Mouse (Mus musculus): ENCODE data around the gene Slc36a3. TPM values are rescaled to one million over a fixed set of nuclear protein-coding genes. Genes with fewer than 3 reads are reported as not detected.
"Not testable (repeated sequence)": the region's sequence is repeated elsewhere in the genome, so short reads cannot be mapped to it uniquely, and the experiment has no call there.

The Slc36a3 gene
- polyA plus RNA-seq, 1 experiment from 2014 or later = not detected

DNA sequence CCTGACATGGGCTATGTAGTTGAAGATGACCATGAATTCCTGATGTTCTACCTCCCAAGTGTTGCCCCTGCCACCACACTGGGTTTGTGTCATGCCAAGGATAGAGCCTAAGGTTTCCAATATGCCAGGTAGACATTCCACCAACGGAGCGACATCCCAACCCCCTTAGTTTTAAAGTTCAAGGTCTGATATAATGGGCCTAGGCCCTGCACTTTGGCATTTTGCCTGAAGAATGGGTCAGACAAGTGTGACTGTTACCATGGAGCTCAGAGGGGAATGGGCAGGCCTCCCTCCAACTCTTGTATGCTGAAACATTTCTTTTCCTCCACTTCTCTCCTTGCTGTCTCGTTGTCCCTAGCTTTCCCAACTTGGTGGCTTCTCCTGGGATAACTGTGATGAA, 48.3 kb downstream of the Slc36a3 start:
- 72% methylated on average over 3 of the region's 3 CpGs for WGBS
- no peak for ATAC-seq
- peaks cover 11% of the 10 kb centered on the region for H3K4me1 ChIP-seq (replicated peaks; ENCODE audit: control insufficient read depth, insufficient read depth, low read length)

DNA sequence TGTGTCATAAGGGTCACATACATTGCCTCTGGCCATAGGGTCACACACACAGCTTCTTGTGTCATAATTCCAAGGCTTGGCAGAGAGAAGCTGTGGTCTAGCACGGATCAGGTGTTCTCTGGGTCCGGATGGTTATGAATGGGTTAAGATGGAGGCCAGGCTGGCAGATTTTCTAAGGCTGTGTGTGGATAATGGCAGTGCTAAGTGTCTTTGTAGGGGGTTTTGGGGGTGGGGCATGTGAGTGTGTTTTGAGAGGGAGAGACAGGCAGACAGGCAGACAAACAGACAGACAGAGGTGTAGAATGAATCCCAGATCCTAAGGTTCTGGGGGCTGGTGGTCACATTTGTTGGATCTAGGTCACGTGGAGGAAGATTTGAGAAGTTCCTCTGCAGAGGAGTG, 49.5 kb downstream of the Slc36a3 start:
- Histone ChIP-seq H3K27me3 (replicated peaks; ENCODE audit: control insufficient read depth, insufficient read depth, low read length) (no peaks in the 10 kb centered on the region), H3K4me2 (ENCODE audit: low read length) (no peak overlapping the region), H3K4me3 (replicated peaks; ENCODE audit: low read length) (no peak overlapping the region), H3K9ac (replicated peaks; ENCODE audit: low read depth, low read length) (no peak overlapping the region), H3K27ac (ENCODE audit: low read length) (no peak overlapping the region), H3K9me3 (ENCODE audit: control insufficient read depth, low read length) (no peaks in the 10 kb centered on the region), H3K4me1 (replicated peaks; ENCODE audit: control insufficient read depth, insufficient read depth, low read length) (peaks cover 14% of the 10 kb centered on the region), H3K36me3 (ENCODE audit: control insufficient read depth, insufficient read depth) (no peaks in the 10 kb centered on the region)
- ATAC-seq = no peak
- 92% methylated on average over 3 of the region's 3 CpGs for WGBS

More for the DNA sequence above, 48.3 kb downstream of the Slc36a3 start:
- no peaks in the 10 kb centered on the region for H3K36me3 ChIP-seq (ENCODE audit: control insufficient read depth, insufficient read depth)
- no peaks in the 10 kb centered on the region for H3K27me3 ChIP-seq (replicated peaks; ENCODE audit: control insufficient read depth, insufficient read depth, low read length)
- no peak overlapping the region for H3K27ac ChIP-seq (ENCODE audit: low read length)
- no peak overlapping the region for H3K9ac ChIP-seq (replicated peaks; ENCODE audit: low read depth, low read length)
- no peak overlapping the region for H3K4me3 ChIP-seq (replicated peaks; ENCODE audit: low read length)
- no peak overlapping the region for H3K4me2 ChIP-seq (ENCODE audit: low read length)
- H3K9me3 ChIP-seq (ENCODE audit: control insufficient read depth, low read length) = no peaks in the 10 kb centered on the region

DNA sequence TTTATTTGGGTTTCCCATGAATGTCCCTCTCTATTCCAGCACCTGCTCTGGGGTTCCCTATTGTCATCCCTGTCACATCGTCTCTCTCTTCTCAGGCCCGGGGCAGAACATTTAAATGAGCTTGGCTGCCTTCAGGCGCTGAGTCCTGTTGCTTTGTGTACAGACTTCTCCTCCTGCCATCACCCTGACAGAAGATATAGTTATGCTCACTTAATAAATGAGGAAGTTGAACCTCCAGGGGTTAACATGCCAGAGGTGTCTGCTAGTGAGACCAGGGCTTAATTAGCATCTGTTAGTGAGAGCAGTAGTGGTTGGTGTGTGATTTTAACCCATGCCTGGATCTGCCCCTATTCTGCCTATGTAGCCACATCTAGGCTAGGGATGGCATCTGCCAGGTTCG, 51.6 kb downstream of the Slc36a3 start:
- Histone ChIP-seq H3K27me3 (replicated peaks; ENCODE audit: control insufficient read depth, insufficient read depth, low read length) (no peaks in the 10 kb centered on the region), H3K27ac (ENCODE audit: low read length) (no peak overlapping the region), H3K4me1 (replicated peaks; ENCODE audit: control insufficient read depth, insufficient read depth, low read length) (peaks cover 14% of the 10 kb centered on the region), H3K9ac (replicated peaks; ENCODE audit: low read depth, low read length) (no peak overlapping the region), H3K4me2 (ENCODE audit: low read length) (no peak overlapping the region), H3K4me3 (replicated peaks; ENCODE audit: low read length) (no peak overlapping the region), H3K9me3 (ENCODE audit: control insufficient read depth, low read length) (no peaks in the 10 kb centered on the region), H3K36me3 (ENCODE audit: control insufficient read depth, insufficient read depth) (no peaks in the 10 kb centered on the region)
- no peak for ATAC-seq
- WGBS = 27% methylated on average over 4 of the region's 4 CpGs

DNA sequence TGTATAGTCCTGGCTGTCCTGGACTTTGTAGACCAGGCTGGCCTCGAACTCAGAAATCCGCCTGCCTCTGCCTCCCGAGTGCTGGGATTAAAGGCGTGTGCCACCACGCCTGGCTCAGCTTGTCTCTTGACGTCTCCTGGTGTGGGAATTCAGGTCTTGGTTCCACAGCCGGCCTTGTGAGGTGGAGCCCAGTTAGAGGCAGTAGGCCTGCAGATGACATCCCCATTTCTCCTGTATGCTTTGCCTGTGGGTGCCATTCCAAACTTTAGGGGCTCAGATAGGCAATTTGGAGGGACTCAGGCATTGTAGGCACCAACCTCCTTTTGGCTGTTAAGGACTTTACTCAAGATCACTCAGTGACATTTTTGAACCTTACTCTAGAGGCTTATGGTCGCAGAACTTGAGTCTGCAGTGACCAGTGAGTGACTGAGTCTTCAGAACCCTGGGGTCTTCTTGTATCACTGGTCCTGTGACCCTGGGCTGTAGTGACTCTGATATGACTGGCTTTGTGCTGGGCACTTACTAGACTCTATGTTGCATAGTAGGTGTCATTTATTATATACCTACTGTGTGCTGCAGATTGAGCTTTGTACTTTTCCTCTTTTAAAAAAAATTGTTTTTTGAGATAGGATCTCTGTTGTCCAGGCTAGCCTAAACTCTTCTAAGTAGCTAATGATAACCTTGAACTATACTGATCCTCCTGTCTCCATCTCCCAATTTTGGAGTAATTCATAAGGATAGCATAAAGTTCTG, 52.3 kb downstream of the Slc36a3 start:
- no peak overlapping the region for H3K9ac ChIP-seq (replicated peaks; ENCODE audit: low read depth, low read length)
- no peaks in the 10 kb centered on the region for H3K27me3 ChIP-seq (replicated peaks; ENCODE audit: control insufficient read depth, insufficient read depth, low read length)
- H3K27ac ChIP-seq (ENCODE audit: low read length) = no peak overlapping the region
- H3K4me2 ChIP-seq (ENCODE audit: low read length) = peak overlapping the region; percentile 74
- no peak overlapping the region for H3K4me3 ChIP-seq (replicated peaks; ENCODE audit: low read length)
- H3K9me3 ChIP-seq (ENCODE audit: control insufficient read depth, low read length) = no peaks in the 10 kb centered on the region
- peaks cover 14% of the 10 kb centered on the region for H3K4me1 ChIP-seq (replicated peaks; ENCODE audit: control insufficient read depth, insufficient read depth, low read length)
- ATAC-seq = no peak
- 94% methylated on average over 8 of the region's 8 CpGs for WGBS
- H3K36me3 ChIP-seq (ENCODE audit: control insufficient read depth, insufficient read depth) = no peaks in the 10 kb centered on the region

DNA sequence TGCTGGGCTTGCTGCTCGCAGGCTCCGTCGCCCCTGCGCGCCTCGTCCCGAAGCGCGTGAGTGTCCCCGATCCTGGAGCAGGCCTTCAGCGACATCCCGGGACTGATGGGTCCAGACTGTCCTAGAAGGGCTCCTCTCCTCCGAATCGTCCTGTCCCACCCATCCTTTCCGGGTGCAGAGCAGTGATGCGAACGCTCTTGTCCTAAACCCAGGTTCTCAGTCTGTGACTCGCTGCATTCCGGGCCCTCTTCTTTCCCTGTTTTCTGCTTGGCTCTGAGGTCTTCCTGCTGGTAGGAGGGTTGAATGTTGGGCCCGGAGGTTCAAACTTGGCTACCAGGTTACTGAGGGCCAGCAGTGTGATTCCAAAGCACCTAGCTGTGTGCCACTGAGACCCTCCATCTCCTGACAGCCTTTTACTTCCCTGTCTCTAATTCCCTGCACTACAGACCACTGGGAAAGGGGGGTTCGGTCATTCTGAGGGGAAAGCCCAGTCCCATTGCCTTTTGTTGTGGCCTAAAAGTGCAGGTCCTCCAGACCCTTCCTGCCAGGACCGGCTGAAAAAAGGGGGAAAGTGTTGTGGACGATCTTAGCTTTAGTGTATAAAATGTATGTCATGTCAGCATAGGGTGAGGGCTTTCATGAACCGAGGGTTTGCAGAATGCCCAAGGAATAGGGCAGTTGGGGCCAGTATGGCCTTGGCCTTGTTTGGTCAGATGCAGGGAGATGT, 53.2 kb downstream of the Slc36a3 start:
- H3K4me1 ChIP-seq (replicated peaks; ENCODE audit: control insufficient read depth, insufficient read depth, low read length) = peaks cover 14% of the 10 kb centered on the region
- no peaks in the 10 kb centered on the region for H3K27me3 ChIP-seq (replicated peaks; ENCODE audit: control insufficient read depth, insufficient read depth, low read length)
- peak overlapping the region; percentile 64 for H3K27ac ChIP-seq (ENCODE audit: low read length)
- peak overlapping the region; percentile 57 for H3K4me3 ChIP-seq (replicated peaks; ENCODE audit: low read length)
- H3K4me2 ChIP-seq (ENCODE audit: low read length) = peak overlapping the region; percentile 74
- H3K9ac ChIP-seq (replicated peaks; ENCODE audit: low read depth, low read length) = peak overlapping the region; percentile 80
- H3K9me3 ChIP-seq (ENCODE audit: control insufficient read depth, low read length) = no peaks in the 10 kb centered on the region
- no peak for ATAC-seq
- 11% methylated on average over 24 of the region's 24 CpGs for WGBS
- no peaks in the 10 kb centered on the region for H3K36me3 ChIP-seq (ENCODE audit: control insufficient read depth, insufficient read depth)

DNA sequence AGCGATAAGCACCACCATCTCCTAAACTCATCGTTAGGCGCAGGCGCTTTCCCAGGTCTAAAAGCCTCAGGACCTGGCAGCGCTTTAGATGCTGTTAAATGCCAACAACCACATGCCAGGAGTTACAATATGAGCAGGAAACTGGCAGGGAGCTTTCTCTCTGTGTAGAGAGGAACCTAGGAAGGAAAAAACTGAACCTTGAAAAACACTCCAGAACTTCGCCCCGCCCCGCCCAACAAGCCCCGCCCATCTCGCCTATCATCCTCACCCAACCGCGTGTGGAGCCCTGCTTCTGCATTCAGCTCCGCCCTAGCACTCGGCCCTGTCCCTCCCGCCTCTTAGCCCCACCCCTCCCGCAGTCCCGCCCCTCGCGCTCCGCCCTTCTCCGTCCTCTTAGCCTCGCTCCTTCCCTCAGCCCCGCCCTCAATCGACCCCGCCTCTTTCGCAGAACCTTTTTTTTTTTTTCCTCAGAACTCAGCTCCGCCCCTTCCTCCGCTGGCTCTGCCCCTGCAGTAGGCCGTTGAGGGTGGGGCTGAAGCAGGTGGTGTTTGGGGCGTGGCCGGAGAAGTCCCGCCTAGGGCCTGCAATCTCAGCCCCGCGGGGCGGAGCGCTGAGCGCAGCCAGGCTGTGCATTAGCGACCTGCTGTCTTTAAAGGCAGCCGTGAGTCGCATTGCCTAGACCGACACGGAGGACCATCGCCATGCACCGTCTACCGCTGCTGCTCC, 53.9 kb downstream of the Slc36a3 start, which contains the start of gene Gm2a:
TSS of gene Gm2a (plus strand) at position 653 of the 726 bp plus-strand sequence.
- Histone ChIP-seq H3K9me3 (ENCODE audit: control insufficient read depth, low read length) (no peaks in the 10 kb centered on the region), H3K27ac (ENCODE audit: low read length) (peak within 1 kb of the TSS; percentile 64), H3K9ac (replicated peaks; ENCODE audit: low read depth, low read length) (peak within 1 kb of the TSS; percentile 80), H3K36me3 (ENCODE audit: control insufficient read depth, insufficient read depth) (no peaks in the 10 kb centered on the region), H3K4me1 (replicated peaks; ENCODE audit: control insufficient read depth, insufficient read depth, low read length) (peaks cover 14% of the 10 kb centered on the region), H3K27me3 (replicated peaks; ENCODE audit: control insufficient read depth, insufficient read depth, low read length) (no peaks in the 10 kb centered on the region), H3K4me3 (replicated peaks; ENCODE audit: low read length) (peak within 1 kb of the TSS; percentile 57), H3K4me2 (ENCODE audit: low read length) (peak within 1 kb of the TSS; percentile 74)
- 1% methylated on average over 42 of the region's 45 CpGs for WGBS
- peak; percentile 94 for ATAC-seq

DNA sequence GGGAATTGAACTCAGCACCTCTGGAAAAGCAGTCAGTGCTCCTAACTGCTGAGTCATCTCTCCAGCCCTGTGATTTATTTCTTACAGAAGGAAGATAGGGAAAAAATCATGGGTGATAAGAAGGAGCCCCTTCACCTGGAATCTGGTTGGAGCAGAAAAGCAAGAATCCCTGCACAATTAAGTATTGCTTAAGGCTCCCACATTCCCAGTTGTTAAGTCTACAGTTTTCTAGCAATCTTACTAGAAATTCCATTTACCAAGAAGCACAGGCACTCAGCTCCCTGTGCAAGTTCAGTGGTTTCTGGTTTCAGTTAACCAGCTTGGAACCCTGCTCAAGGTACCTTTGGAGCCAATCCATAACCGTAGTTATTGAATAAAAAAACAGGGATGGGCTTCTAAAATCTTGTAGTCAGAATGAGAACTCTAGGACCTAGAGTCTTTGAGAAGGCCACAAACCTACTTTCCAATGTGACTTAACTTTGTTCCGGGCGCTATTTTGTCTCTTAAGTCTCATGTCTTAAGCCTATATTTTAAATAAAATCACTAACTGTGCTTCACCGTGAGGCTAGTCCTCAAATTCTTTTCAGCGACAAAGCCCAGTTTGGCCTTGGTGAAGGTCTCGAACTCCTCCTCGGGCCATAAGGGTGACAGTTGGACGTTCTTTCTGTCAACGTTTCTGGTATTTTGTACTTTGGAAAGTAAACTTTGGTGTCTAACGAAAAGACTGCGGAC, 54.6 kb downstream of the Slc36a3 start:
- WGBS = 40% methylated on average over 11 of the region's 11 CpGs
- no peak overlapping the region; the same call in 1 of the 2 replicates for H3K9ac ChIP-seq (replicated peaks; ENCODE audit: low read depth, low read length)

DNA sequence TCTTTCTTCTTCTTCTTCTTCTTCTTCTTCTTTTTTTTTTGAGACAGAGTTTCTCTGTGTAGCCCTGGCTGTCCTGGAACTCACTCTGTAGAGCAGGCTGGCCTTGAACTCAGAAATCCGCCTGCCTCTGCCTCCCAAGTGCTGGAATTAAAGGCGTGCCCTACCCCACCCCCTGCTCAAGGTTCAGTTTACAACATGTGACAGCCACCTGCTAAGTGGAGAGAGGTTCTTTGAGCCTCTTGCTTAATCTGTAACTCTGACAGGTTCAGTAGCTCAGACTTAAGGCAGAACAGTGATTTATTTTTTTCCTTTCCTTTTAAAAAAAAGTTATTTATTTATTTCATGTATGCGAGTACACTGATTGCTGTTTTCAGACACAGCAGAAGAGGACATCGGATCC, 55.2 kb downstream of the Slc36a3 start:
- H3K4me3 ChIP-seq (replicated peaks; ENCODE audit: low read length); H3K9me3 ChIP-seq (ENCODE audit: control insufficient read depth, low read length); H3K27ac ChIP-seq (ENCODE audit: low read length); H3K36me3 ChIP-seq (ENCODE audit: control insufficient read depth, insufficient read depth); H3K9ac ChIP-seq (replicated peaks; ENCODE audit: low read depth, low read length); H3K27me3 ChIP-seq (replicated peaks; ENCODE audit: control insufficient read depth, insufficient read depth, low read length); H3K4me2 ChIP-seq (ENCODE audit: low read length); ATAC-seq: not testable (repeated sequence)
- peaks cover 14% of the 10 kb centered on the region for H3K4me1 ChIP-seq (replicated peaks; ENCODE audit: control insufficient read depth, insufficient read depth, low read length)
- 75% methylated on average over 4 of the region's 4 CpGs for WGBS

More for the DNA sequence above, 54.6 kb downstream of the Slc36a3 start:
- H3K36me3 ChIP-seq (ENCODE audit: control insufficient read depth, insufficient read depth) = no peaks in the 10 kb centered on the region
- H3K4me1 ChIP-seq (replicated peaks; ENCODE audit: control insufficient read depth, insufficient read depth, low read length) = peaks cover 14% of the 10 kb centered on the region
- peak overlapping the region; percentile 74 for H3K4me2 ChIP-seq (ENCODE audit: low read length)
- H3K4me3 ChIP-seq (replicated peaks; ENCODE audit: low read length) = peak overlapping the region; percentile 57
- no peak overlapping the region for H3K27ac ChIP-seq (ENCODE audit: low read length)
- H3K9me3 ChIP-seq (ENCODE audit: control insufficient read depth, low read length) = no peaks in the 10 kb centered on the region
- no peaks in the 10 kb centered on the region for H3K27me3 ChIP-seq (replicated peaks; ENCODE audit: control insufficient read depth, insufficient read depth, low read length)
- ATAC-seq = no peak

All from forebrain, embryonic 16.5 days (tissue).